Mouse (Mus musculus): ENCODE measurements around the gene Blm. TPM values are rescaled to one million over a fixed set of nuclear protein-coding genes. Genes with fewer than 3 reads are reported as not detected.
A peak's percentile ranks its signal among the peaks of the same experiment; 100 is the strongest.

Blm gene
- polyA plus RNA-seq, 1 experiment from 2014 or later, result 29.6 TPM

DNA sequence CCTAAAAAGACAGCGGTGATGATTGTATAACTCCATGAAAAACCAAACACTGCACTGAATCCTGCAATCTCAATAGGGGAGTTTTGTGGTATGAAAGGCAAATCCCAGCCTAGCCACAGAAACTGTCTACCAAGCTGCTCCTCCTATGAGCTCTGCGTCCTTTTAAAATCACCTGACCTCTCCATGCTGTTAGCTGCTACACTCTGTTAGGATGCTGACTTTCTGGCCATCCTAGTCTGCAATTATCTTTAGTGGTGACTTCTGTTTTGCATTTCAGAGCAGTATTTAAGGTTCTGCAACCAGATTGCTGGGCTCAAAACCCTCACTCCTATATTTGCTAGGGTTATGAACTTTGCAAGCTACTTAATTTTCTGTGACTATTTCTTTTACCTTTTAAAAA lies 44.6 kb downstream of the Blm start:
- 96% methylated on average over 2 of the region's 2 CpGs for WGBS
- Histone ChIP-seq H3K27ac (no peak overlapping the region), H3K36me3 (peaks cover 26% of the 10 kb centered on the region)

DNA sequence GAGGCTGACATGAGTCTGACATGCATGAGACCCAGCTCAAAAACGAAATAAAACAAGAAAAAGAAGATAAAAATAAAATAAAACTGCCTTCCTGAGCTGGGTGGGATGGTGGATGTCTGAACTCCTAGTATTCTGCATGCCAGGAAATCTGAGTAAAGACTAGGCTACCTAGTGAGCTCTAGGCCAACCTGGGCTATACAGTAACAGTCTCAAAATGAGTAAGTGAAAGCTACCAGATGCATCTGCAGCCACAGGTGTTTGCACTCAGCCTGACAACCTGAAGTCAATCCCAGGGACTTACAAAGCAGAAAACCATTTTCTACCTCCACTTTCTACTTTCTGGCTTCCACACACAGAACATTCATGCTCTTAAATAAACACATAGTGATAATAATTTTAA lies 45.5 kb downstream of the Blm start:
- H3K27me3 ChIP-seq, result no peaks in the 10 kb centered on the region
- no peak overlapping the region for H3K4me2 ChIP-seq
- H3K9me3 ChIP-seq, result no peaks in the 10 kb centered on the region
- H3K27ac ChIP-seq, result no peak overlapping the region
- H3K9ac ChIP-seq, result no peak overlapping the region
- WGBS, result 56% methylated on average over 1 of the region's 1 CpGs
- no peaks in the 10 kb centered on the region for H3K4me1 ChIP-seq
- no peak for ATAC-seq (ENCODE audit: borderline replicate concordance, extremely low read depth, low FRiP score, low TSS enrichment)
- H3K4me3 ChIP-seq, result no peak overlapping the region
- H3K36me3 ChIP-seq, result peaks cover 22% of the 10 kb centered on the region

More for the DNA sequence above, 44.6 kb downstream of the Blm start:
- no peaks in the 10 kb centered on the region for H3K27me3 ChIP-seq
- no peaks in the 10 kb centered on the region for H3K9me3 ChIP-seq
- no peak overlapping the region for H3K4me2 ChIP-seq
- no peaks in the 10 kb centered on the region for H3K4me1 ChIP-seq
- H3K9ac ChIP-seq, result no peak overlapping the region
- ATAC-seq (ENCODE audit: borderline replicate concordance, extremely low read depth, low FRiP score, low TSS enrichment), result no peak
- H3K4me3 ChIP-seq, result no peak overlapping the region

GRCm38 (mm10) chr7:80487239-80487638 lies 47.7 kb downstream of the Blm start:
- H3K4me2 ChIP-seq, result no peak overlapping the region
- no peaks in the 10 kb centered on the region for H3K4me1 ChIP-seq
- no peak for ATAC-seq (ENCODE audit: borderline replicate concordance, extremely low read depth, low FRiP score, low TSS enrichment)
- no peak overlapping the region for H3K9ac ChIP-seq
- H3K4me3 ChIP-seq, result no peak overlapping the region
- H3K36me3 ChIP-seq, result peaks cover 14% of the 10 kb centered on the region; the same call in 1 of the 2 replicates
- H3K27me3 ChIP-seq, result no peaks in the 10 kb centered on the region
- WGBS, result 76% methylated on average over 4 of the region's 4 CpGs
- H3K27ac ChIP-seq, result no peak overlapping the region
- no peaks in the 10 kb centered on the region for H3K9me3 ChIP-seq

DNA sequence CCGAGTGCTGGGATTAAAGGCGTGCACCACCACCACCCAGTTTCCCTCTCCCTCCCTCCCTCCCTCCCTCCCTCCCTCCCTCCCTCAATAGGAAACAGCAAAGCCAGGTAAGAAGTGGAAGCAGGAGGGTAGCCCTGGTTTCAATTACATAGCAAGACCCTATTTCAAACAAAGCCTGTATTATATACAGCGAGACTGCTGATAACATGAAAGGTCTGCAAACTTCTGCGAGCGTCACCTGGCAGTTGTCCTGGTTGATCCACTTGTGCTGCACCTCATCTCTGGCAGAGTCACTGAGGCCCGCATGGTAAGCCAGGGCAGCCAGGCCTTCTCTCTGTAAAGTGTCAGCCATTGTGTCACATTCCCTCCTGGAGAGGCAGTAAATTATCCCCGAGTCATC lies 54.8 kb downstream of the Blm start:
- Histone ChIP-seq H3K27me3 (no peaks in the 10 kb centered on the region), H3K9me3 (no peaks in the 10 kb centered on the region), H3K27ac (peak overlapping the region; percentile 53; the same call in 1 of the 2 replicates), H3K4me2 (no peak overlapping the region), H3K36me3 (peaks cover 10% of the 10 kb centered on the region), H3K4me3 (no peak overlapping the region), H3K9ac (no peak overlapping the region), H3K4me1 (no peaks in the 10 kb centered on the region)
- no peak for ATAC-seq (ENCODE audit: borderline replicate concordance, extremely low read depth, low FRiP score, low TSS enrichment)
- WGBS, result 51% methylated on average over 7 of the region's 7 CpGs

DNA sequence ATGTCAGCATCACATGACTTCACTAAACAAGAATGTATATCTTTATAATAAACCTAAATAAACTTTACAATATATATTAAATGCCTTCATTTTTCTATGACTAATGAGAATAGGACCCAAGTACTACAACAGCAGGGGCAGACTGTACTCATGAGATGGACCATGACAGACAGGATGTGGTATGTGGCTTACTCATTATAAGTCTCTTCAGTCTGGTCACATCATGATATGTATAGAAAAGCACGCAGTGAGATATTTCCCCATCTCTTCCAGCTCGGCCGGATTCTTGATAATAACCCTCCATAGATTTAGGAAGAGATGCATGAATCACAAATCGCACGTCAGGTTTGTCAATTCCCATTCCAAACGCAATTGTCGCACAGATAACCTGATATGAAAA lies 61.1 kb downstream of the Blm start:
- no peak for ATAC-seq (ENCODE audit: borderline replicate concordance, extremely low read depth, low FRiP score, low TSS enrichment)
- no peaks in the 10 kb centered on the region for H3K4me1 ChIP-seq
- H3K4me2 ChIP-seq, result no peak overlapping the region
- no peak overlapping the region for H3K9ac ChIP-seq
- H3K27me3 ChIP-seq, result no peaks in the 10 kb centered on the region
- no peak overlapping the region for H3K4me3 ChIP-seq
- H3K9me3 ChIP-seq, result no peaks in the 10 kb centered on the region
- H3K27ac ChIP-seq, result no peak overlapping the region
- H3K36me3 ChIP-seq, result peaks cover 17% of the 10 kb centered on the region; the same call in 1 of the 2 replicates
- WGBS, result 96% methylated on average over 7 of the region's 7 CpGs

DNA sequence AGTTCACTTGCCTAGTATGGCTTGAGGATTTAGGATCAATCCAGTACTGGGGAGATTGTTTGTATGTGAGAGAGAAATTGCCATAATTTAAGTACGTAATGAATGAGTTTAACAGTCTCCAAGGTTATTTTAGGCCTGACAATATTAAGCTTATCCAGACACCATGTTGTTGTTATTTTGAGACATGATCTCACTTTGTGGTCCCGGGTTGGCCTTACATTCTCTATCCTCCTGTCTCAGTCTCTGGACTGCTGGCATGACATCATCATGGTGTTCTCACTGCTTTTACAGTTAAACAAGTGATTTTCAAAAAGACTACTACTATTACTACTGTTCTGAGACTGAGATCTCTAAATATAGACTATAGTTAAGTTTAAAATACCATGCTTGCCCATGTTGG lies 66.1 kb downstream of the Blm start:
- H3K4me2 ChIP-seq, result no peak overlapping the region
- no peak overlapping the region for H3K4me3 ChIP-seq
- H3K27ac ChIP-seq, result no peak overlapping the region
- H3K4me1 ChIP-seq, result no peaks in the 10 kb centered on the region
- H3K36me3 ChIP-seq, result peaks cover 45% of the 10 kb centered on the region
- 84% methylated on average over 2 of the region's 2 CpGs for WGBS
- H3K9me3 ChIP-seq, result no peaks in the 10 kb centered on the region
- ATAC-seq (ENCODE audit: borderline replicate concordance, extremely low read depth, low FRiP score, low TSS enrichment), result no peak
- no peaks in the 10 kb centered on the region for H3K27me3 ChIP-seq
- no peak overlapping the region for H3K9ac ChIP-seq

DNA sequence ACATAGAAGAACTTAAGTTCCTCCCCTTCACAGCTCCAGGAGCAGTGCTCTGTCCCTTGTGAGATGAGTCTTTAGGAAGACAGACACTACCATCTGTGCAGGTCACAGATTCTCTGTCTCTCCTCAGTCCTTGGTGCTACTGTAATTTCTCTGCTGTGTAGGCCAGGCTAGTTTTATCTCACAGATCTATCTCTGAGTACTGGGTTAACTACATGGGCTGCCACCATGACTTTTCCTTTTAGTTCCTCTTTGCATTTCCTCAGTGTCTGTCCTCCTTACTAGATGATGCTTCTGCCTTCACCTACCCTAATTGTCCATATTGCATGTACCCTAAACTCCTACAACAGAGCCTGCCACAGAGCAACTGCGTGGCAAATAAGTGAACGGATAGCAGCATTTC lies 67.6 kb downstream of the Blm start:
- Histone ChIP-seq H3K27me3 (no peaks in the 10 kb centered on the region), H3K9me3 (no peaks in the 10 kb centered on the region), H3K4me3 (no peak overlapping the region), H3K27ac (no peak overlapping the region), H3K4me1 (no peaks in the 10 kb centered on the region), H3K36me3 (peaks cover 41% of the 10 kb centered on the region), H3K9ac (no peak overlapping the region), H3K4me2 (no peak overlapping the region)
- no peak for ATAC-seq (ENCODE audit: borderline replicate concordance, extremely low read depth, low FRiP score, low TSS enrichment)
- 96% methylated on average over 2 of the region's 2 CpGs for WGBS

- Histone ChIP-seq H3K9ac (no peak overlapping the region), H3K9me3 (no peaks in the 10 kb centered on the region), H3K4me1 (no peaks in the 10 kb centered on the region), H3K4me3 (no peak overlapping the region), H3K27me3 (no peaks in the 10 kb centered on the region), H3K27ac (no peak overlapping the region), H3K4me2 (no peak overlapping the region), H3K36me3 (peaks cover 51% of the 10 kb centered on the region)
- 82% methylated on average over 5 of the region's 5 CpGs for WGBS
- ATAC-seq (ENCODE audit: borderline replicate concordance, extremely low read depth, low FRiP score, low TSS enrichment), result no peak
Observed at GRCm38 (mm10) chr7:80464831-80465230, 70.1 kb downstream of the Blm start.

DNA sequence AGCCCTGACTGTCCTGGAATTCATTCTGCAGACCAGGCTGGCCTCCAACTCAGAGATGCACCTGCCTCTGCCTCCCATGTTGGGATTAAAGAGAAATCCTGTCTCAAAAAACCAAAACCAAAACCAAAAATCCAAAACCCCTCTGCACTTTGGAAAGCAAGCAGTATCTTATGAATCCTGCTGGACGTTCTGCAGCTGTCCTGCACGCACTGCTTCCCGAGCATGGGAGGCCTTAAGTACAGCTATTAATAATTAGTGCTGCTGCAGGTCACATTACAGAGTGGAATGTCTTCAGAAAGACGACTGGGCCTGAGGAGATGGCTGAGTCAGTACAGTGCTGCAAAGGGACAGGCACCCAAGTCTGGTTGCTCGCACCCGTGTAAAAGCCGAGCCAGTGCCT lies 73.0 kb downstream of the Blm start:
- peaks cover 9% of the 10 kb centered on the region for H3K4me1 ChIP-seq
- H3K9ac ChIP-seq, result no peak overlapping the region
- no peak overlapping the region for H3K4me3 ChIP-seq
- H3K27ac ChIP-seq, result no peak overlapping the region
- no peaks in the 10 kb centered on the region for H3K9me3 ChIP-seq
- no peak for ATAC-seq (ENCODE audit: borderline replicate concordance, extremely low read depth, low FRiP score, low TSS enrichment)
- H3K27me3 ChIP-seq, result no peaks in the 10 kb centered on the region
- peaks cover 42% of the 10 kb centered on the region for H3K36me3 ChIP-seq
- no peak overlapping the region for H3K4me2 ChIP-seq
- WGBS, result 78% methylated on average over 7 of the region's 7 CpGs

DNA sequence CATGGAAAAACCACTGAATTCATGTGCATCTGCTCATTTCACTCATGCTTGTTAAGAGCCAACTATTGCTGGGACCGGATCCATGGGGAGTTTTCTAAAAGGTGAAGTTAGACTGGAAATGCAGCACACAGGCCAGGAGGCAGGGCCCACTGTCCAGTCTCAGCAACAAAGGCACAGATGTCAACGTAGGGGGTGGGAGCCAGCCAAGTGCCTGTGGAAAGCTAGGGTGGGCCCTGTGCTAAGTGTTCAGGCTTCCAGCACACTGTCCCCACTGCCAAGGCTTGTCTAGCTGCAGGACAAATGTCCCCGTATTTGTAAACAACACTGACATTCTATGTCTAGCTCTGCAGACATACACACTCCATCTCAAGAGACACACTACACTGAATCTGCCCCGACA lies 74.0 kb downstream of the Blm start:
- peaks cover 39% of the 10 kb centered on the region for H3K36me3 ChIP-seq

GRCm38 (mm10) chr7:80460199-80460598 lies 74.7 kb downstream of the Blm start:
- no peak overlapping the region for H3K27ac ChIP-seq
- no peak overlapping the region for H3K9ac ChIP-seq
- no peaks in the 10 kb centered on the region for H3K27me3 ChIP-seq
- H3K4me3 ChIP-seq, result no peak overlapping the region
- H3K36me3 ChIP-seq, result peaks cover 33% of the 10 kb centered on the region
- no peak for ATAC-seq (ENCODE audit: borderline replicate concordance, extremely low read depth, low FRiP score, low TSS enrichment)
- H3K4me1 ChIP-seq, result peaks cover 16% of the 10 kb centered on the region
- 83% methylated on average over 5 of the region's 5 CpGs for WGBS
- H3K4me2 ChIP-seq, result no peak overlapping the region
- no peaks in the 10 kb centered on the region for H3K9me3 ChIP-seq

More for the DNA sequence above, 74.0 kb downstream of the Blm start:
- H3K27ac ChIP-seq, result no peak overlapping the region
- WGBS, result 71% methylated on average over 4 of the region's 4 CpGs
- H3K4me2 ChIP-seq, result no peak overlapping the region
- H3K9me3 ChIP-seq, result no peaks in the 10 kb centered on the region
- ATAC-seq (ENCODE audit: borderline replicate concordance, extremely low read depth, low FRiP score, low TSS enrichment), result no peak
- H3K4me3 ChIP-seq, result no peak overlapping the region
- H3K9ac ChIP-seq, result no peak overlapping the region
- no peaks in the 10 kb centered on the region for H3K27me3 ChIP-seq
- H3K4me1 ChIP-seq, result peaks cover 16% of the 10 kb centered on the region

- H3K9ac ChIP-seq, result no peak overlapping the region
- H3K4me1 ChIP-seq, result peaks cover 16% of the 10 kb centered on the region
- ATAC-seq (ENCODE audit: borderline replicate concordance, extremely low read depth, low FRiP score, low TSS enrichment), result no peak
- no peaks in the 10 kb centered on the region for H3K27me3 ChIP-seq
- WGBS, result 57% methylated on average over 3 of the region's 3 CpGs
- no peaks in the 10 kb centered on the region for H3K9me3 ChIP-seq
- no peak overlapping the region for H3K4me3 ChIP-seq
- no peak overlapping the region for H3K4me2 ChIP-seq
- H3K36me3 ChIP-seq, result peaks cover 40% of the 10 kb centered on the region
- H3K27ac ChIP-seq, result peak overlapping the region; percentile 23; the same call in 1 of the 2 replicates
Observed at GRCm38 (mm10) chr7:80457831-80458343, 77.0 kb downstream of the Blm start.

DNA sequence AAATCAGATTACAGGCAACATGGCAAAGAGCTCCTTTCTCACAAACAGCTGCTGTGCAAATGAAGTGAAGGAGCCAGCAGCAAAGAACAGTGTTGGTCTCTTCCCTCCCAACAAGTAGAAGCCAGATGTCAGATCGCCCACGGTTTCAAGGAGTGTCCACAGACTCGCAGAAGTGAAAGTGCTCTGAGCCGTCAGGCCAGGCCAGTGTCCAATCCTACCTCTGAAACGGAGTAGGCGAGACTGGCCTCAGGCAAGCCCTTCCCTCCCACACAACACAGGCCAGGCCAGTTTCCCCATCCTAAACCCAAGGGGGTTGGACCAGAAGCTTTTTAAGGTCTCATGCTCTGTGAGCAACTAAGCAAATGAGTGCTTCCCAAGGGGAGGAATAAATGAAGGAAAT lies 77.7 kb downstream of the Blm start:
- no peak for ATAC-seq (ENCODE audit: borderline replicate concordance, extremely low read depth, low FRiP score, low TSS enrichment)
- no peak overlapping the region for H3K4me2 ChIP-seq
- peak overlapping the region; percentile 23; the same call in 1 of the 2 replicates for H3K27ac ChIP-seq
- no peaks in the 10 kb centered on the region for H3K27me3 ChIP-seq
- 55% methylated on average over 6 of the region's 6 CpGs for WGBS
- H3K4me3 ChIP-seq, result no peak overlapping the region
- H3K9me3 ChIP-seq, result no peaks in the 10 kb centered on the region
- peaks cover 40% of the 10 kb centered on the region for H3K36me3 ChIP-seq
- H3K9ac ChIP-seq, result no peak overlapping the region
- H3K4me1 ChIP-seq, result peaks cover 16% of the 10 kb centered on the region
